Comparison of ENCODE assay signal across 14 mouse cellular contexts in the genomic region with DNA sequence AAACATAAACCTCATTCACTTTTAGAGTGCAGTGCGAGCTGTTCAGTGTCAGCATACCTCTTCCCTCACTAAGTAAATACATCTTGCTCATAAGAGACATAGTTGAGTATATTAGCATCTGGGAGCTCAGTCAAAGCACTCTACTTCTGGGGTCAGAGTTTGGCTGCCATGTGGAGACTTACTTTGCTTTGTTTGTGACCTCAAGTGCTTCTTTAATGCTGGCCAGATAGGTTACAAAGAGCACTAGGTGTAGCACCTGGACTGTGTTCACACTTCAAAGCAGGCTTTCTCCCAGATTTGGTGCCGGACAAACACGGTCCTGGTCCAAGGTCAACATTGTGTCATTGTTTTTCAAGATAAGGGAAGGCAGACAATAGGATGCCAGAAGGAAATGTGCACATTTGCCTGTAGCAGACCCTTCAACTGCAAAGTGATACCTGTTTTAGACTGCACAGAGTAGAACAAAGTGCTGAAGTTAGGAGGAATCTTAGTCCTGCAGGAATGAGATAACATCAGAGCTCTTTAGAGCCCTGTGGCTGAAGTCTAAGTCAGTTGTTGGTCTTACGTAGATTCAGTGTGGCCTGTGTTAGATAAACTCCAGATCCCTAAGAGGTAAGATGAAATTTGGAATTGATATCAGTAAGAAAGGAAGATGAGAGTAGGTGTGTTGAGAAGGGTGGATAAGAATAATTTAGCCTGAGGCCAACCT. TPM values are rescaled to one million over a fixed set of nuclear protein-coding genes. Genes with fewer than 3 reads are reported as not detected.
DNase-seq lines count a peak whose midpoint lies in the region; ATAC-seq and TF ChIP-seq lines count a peak whose summit lies in the region.
"Had no signal": no experiment of that assay in that cellular context is flagged by ENCODE, and none has a peak within 500 bp of the region (broad histone marks: within the 10 kb centered on the region; RNA-seq: fewer than 3 reads in every experiment).

No protein-coding gene starts in this region.

- TF ChIP-seq EP300 in heart, postnatal 0 days (IDR thresholded peaks at IDR 0.05; ENCODE audit: low read depth): no peak
- no peak for TF ChIP-seq EP300 in stomach, postnatal 0 days (optimal IDR thresholded peaks at IDR 0.05)

- H3K4me1 ChIP-seq in hindbrain, embryonic 10.5 days (replicated peaks): peaks cover 40% of the 10 kb centered on the region
- peaks cover 19% of the 10 kb centered on the region for H3K4me1 ChIP-seq in hindbrain, embryonic 13.5 days (replicated peaks)
- peaks cover 24% of the 10 kb centered on the region for H3K4me1 ChIP-seq in heart, postnatal 0 days (ENCODE audit: control insufficient read depth, insufficient read depth)
- peaks cover 16% of the 10 kb centered on the region for H3K4me1 ChIP-seq in lung, embryonic 15.5 days
- 0 out of 2 replicates have a peak, but pooled peaks cover 2% of the 10 kb centered on the region for H3K4me1 ChIP-seq in stomach, postnatal 0 days (replicated peaks; ENCODE audit: control insufficient read depth, insufficient read depth)
- 0 out of 2 replicates have a peak, but pooled peaks cover 9% of the 10 kb centered on the region for H3K4me1 ChIP-seq in hindbrain, embryonic 14.5 days (replicated peaks; ENCODE audit: control insufficient read depth, insufficient read depth, low read length)

- no peak for TF ChIP-seq CTCF in heart, postnatal 0 days (IDR thresholded peaks at IDR 0.05; ENCODE audit: low read depth)
- no peak for TF ChIP-seq CTCF in stomach, postnatal 0 days (IDR thresholded peaks at IDR 0.05; ENCODE audit: low read depth)

- no peaks in the 10 kb centered on the region for H3K27me3 ChIP-seq in hindbrain, embryonic 10.5 days (ENCODE audit: insufficient read depth, poor library complexity, severe bottlenecking)
- no peaks in the 10 kb centered on the region for H3K27me3 ChIP-seq in hindbrain, embryonic 13.5 days
- no peaks in the 10 kb centered on the region for H3K27me3 ChIP-seq in heart, postnatal 0 days (ENCODE audit: control insufficient read depth, insufficient read depth, low read length)
- H3K27me3 ChIP-seq in lung, embryonic 15.5 days: no peaks in the 10 kb centered on the region
- no peaks in the 10 kb centered on the region for H3K27me3 ChIP-seq in stomach, postnatal 0 days (ENCODE audit: control insufficient read depth, insufficient read depth, low read length)
- H3K27me3 ChIP-seq in hindbrain, embryonic 14.5 days (ENCODE audit: control insufficient read depth, insufficient read depth, low read length): no peaks in the 10 kb centered on the region
- H3K27me3 ChIP-seq: kidney, embryonic 15.5 days had no signal

- no peaks in the 10 kb centered on the region for H3K36me3 ChIP-seq in hindbrain, embryonic 10.5 days
- H3K36me3 ChIP-seq in hindbrain, embryonic 13.5 days: no peaks in the 10 kb centered on the region
- H3K36me3 ChIP-seq in heart, postnatal 0 days (replicated peaks; ENCODE audit: control insufficient read depth, insufficient read depth, low read length): no peaks in the 10 kb centered on the region
- H3K36me3 ChIP-seq in lung, embryonic 15.5 days: no peaks in the 10 kb centered on the region
- no peaks in the 10 kb centered on the region for H3K36me3 ChIP-seq in stomach, postnatal 0 days (ENCODE audit: control insufficient read depth, insufficient read depth, low read length)
- H3K36me3 ChIP-seq in hindbrain, embryonic 14.5 days (replicated peaks; ENCODE audit: control insufficient read depth, insufficient read depth): no peaks in the 10 kb centered on the region
- H3K36me3 ChIP-seq: kidney, embryonic 15.5 days had no signal

- H3K27ac ChIP-seq in hindbrain, embryonic 10.5 days: peak overlapping the region; percentile 51
- no peak overlapping the region for H3K27ac ChIP-seq in hindbrain, embryonic 13.5 days
- 0 out of 2 replicates have a peak overlapping the region, but pooled peaks have one; percentile 7 for H3K27ac ChIP-seq in heart, postnatal 0 days (ENCODE audit: low read depth)
- peak overlapping the region; percentile 73 for H3K27ac ChIP-seq in lung, embryonic 15.5 days
- peak overlapping the region; percentile 69 for H3K27ac ChIP-seq in stomach, postnatal 0 days (replicated peaks)
- no peak overlapping the region for H3K27ac ChIP-seq in hindbrain, embryonic 14.5 days
- H3K27ac ChIP-seq: kidney, embryonic 15.5 days; macrophage had no signal

- no peak overlapping the region for H3K4me2 ChIP-seq in hindbrain, embryonic 13.5 days
- no peak overlapping the region for H3K4me2 ChIP-seq in heart, postnatal 0 days (ENCODE audit: low read depth, low read length)
- H3K4me2 ChIP-seq in lung, embryonic 15.5 days: no peak overlapping the region
- H3K4me2 ChIP-seq in stomach, postnatal 0 days (replicated peaks; ENCODE audit: low read depth): no peak overlapping the region
- no peak overlapping the region for H3K4me2 ChIP-seq in hindbrain, embryonic 14.5 days (replicated peaks)
- H3K4me2 ChIP-seq: kidney, embryonic 15.5 days had no signal

- WGBS in hindbrain, embryonic 10.5 days: 82% methylated on average over 4 of the region's 4 CpGs
- WGBS in hindbrain, embryonic 13.5 days: 89% methylated on average over 4 of the region's 4 CpGs
- WGBS in heart, postnatal 0 days: 31% methylated on average over 4 of the region's 4 CpGs
- WGBS in lung, embryonic 15.5 days: 54% methylated on average over 4 of the region's 4 CpGs
- 44% methylated on average over 4 of the region's 4 CpGs for WGBS in stomach, postnatal 0 days
- WGBS in hindbrain, embryonic 14.5 days: 87% methylated on average over 4 of the region's 4 CpGs

- no peak overlapping the region for H3K4me3 ChIP-seq in hindbrain, embryonic 10.5 days
- H3K4me3 ChIP-seq in hindbrain, embryonic 13.5 days: no peak overlapping the region
- no peak overlapping the region for H3K4me3 ChIP-seq in heart, postnatal 0 days (ENCODE audit: low read depth, low read length)
- no peak overlapping the region for H3K4me3 ChIP-seq in lung, embryonic 15.5 days
- H3K4me3 ChIP-seq in stomach, postnatal 0 days (ENCODE audit: low read depth, low read length): no peak overlapping the region
- no peak overlapping the region for H3K4me3 ChIP-seq in hindbrain, embryonic 14.5 days (replicated peaks; ENCODE audit: low read length)
- H3K4me3 ChIP-seq: kidney, embryonic 15.5 days; myocyte had no signal

- H3K9me3 ChIP-seq in hindbrain, embryonic 10.5 days: no peaks in the 10 kb centered on the region
- no peaks in the 10 kb centered on the region for H3K9me3 ChIP-seq in hindbrain, embryonic 13.5 days
- H3K9me3 ChIP-seq in heart, postnatal 0 days (replicated peaks; ENCODE audit: control insufficient read depth, low read length): no peaks in the 10 kb centered on the region
- H3K9me3 ChIP-seq in lung, embryonic 15.5 days: no peaks in the 10 kb centered on the region
- no peaks in the 10 kb centered on the region for H3K9me3 ChIP-seq in stomach, postnatal 0 days (ENCODE audit: control insufficient read depth, low read length)
- H3K9me3 ChIP-seq in hindbrain, embryonic 14.5 days (ENCODE audit: control insufficient read depth, low read length): no peaks in the 10 kb centered on the region
- H3K9me3 ChIP-seq: kidney, embryonic 15.5 days had no signal

- no peak for ATAC-seq in hindbrain, embryonic 13.5 days (ENCODE audit: low FRiP score)
- peak; percentile 22; the same call in 1 of the 2 replicates for ATAC-seq in heart, postnatal 0 days (ENCODE audit: insufficient read depth, low read depth)
- ATAC-seq in lung, embryonic 15.5 days (ENCODE audit: borderline replicate concordance, extremely low read depth, low FRiP score, low TSS enrichment): peak; percentile 69; the same call in 1 of the 2 replicates
- ATAC-seq in stomach, postnatal 0 days (ENCODE audit: low FRiP score, low TSS enrichment): peak; percentile 53; the same call in 1 of the 2 replicates
- no peak for ATAC-seq in hindbrain, embryonic 14.5 days (ENCODE audit: low FRiP score)

- no peak for DNase-seq in hindbrain, embryonic 10.5 days (ENCODE audit: low spot score)
- no peak for DNase-seq in heart, postnatal 0 days (ENCODE audit: low spot score)
- no peak for DNase-seq in stomach, postnatal 0 days (ENCODE audit: low spot score)
- no peak for DNase-seq in hindbrain, embryonic 14.5 days (ENCODE audit: low spot score)
- DNase-seq in right cerebral cortex, postnatal 4 days: no peak
- no peak for DNase-seq in urinary bladder, postnatal 25 days (ENCODE audit: low spot score)
- DNase-seq: cerebellum, postnatal 10 days; layer of hippocampus, postnatal 36 days; thymus, postnatal 25 days had no signal

- H3K9ac ChIP-seq in hindbrain, embryonic 13.5 days: no peak overlapping the region
- H3K9ac ChIP-seq in heart, postnatal 0 days (replicated peaks; ENCODE audit: low read depth, low read length): no peak overlapping the region
- H3K9ac ChIP-seq in lung, embryonic 15.5 days: no peak overlapping the region
- no peak overlapping the region for H3K9ac ChIP-seq in stomach, postnatal 0 days (ENCODE audit: low read length)
- H3K9ac ChIP-seq in hindbrain, embryonic 14.5 days: no peak overlapping the region
- H3K9ac ChIP-seq: kidney, embryonic 15.5 days had no signal

RNA-seq across cellular contexts. Expression of a gene that starts 22.7 kb away (rescaled TPM):
- polyA plus RNA-seq in hindbrain, embryonic 10.5 days (2016; fragmentation: Nextera tagmentation; extraction: Ambion mirVana): 21.4 and 21.6 TPM in 2 replicates
- polyA plus RNA-seq in hindbrain, embryonic 13.5 days (2015; fragmentation: Nextera tagmentation; extraction: Ambion mirVana): 27.7 and 30.9 TPM in 2 replicates
- total RNA-seq in heart, postnatal 0 days (2014; rRNA removed; ENCODE audit: low replicate concordance): 21.4 and 33.7 TPM in 2 replicates
- polyA plus RNA-seq in heart, postnatal 0 days (2015; fragmentation: Nextera tagmentation; extraction: Ambion mirVana): 19.6 and 21.5 TPM in 2 replicates
- polyA plus RNA-seq in lung, embryonic 15.5 days (2015; fragmentation: Nextera tagmentation; extraction: Ambion mirVana): 16.1 and 18.0 TPM in 2 replicates
- 8.8 and 9.9 TPM in 2 replicates for polyA plus RNA-seq in stomach, postnatal 0 days (2015; fragmentation: Nextera tagmentation; extraction: Ambion mirVana)
- polyA plus RNA-seq in hindbrain, embryonic 14.5 days (2014; fragmentation: Nextera tagmentation; extraction: Ambion mirVana): 26.4 and 32.5 TPM in 2 replicates

RNA-seq across cellular contexts. Expression of a gene that starts 22.8 kb away (rescaled TPM):
- polyA plus RNA-seq in hindbrain, embryonic 10.5 days (2016; fragmentation: Nextera tagmentation; extraction: Ambion mirVana): 18.2 and 22.0 TPM in 2 replicates
- polyA plus RNA-seq in hindbrain, embryonic 13.5 days (2015; fragmentation: Nextera tagmentation; extraction: Ambion mirVana): 35.2 and 39.0 TPM in 2 replicates
- 15.9 and 20.4 TPM in 2 replicates for total RNA-seq in heart, postnatal 0 days (2014; rRNA removed; ENCODE audit: low replicate concordance)
- polyA plus RNA-seq in heart, postnatal 0 days (2015; fragmentation: Nextera tagmentation; extraction: Ambion mirVana): 34.7 and 37.3 TPM in 2 replicates
- 30.5 and 31.1 TPM in 2 replicates for polyA plus RNA-seq in lung, embryonic 15.5 days (2015; fragmentation: Nextera tagmentation; extraction: Ambion mirVana)
- polyA plus RNA-seq in stomach, postnatal 0 days (2015; fragmentation: Nextera tagmentation; extraction: Ambion mirVana): 28.7 and 31.6 TPM in 2 replicates
- polyA plus RNA-seq in hindbrain, embryonic 14.5 days (2014; fragmentation: Nextera tagmentation; extraction: Ambion mirVana): 29.4 and 31.3 TPM in 2 replicates

RNA-seq across cellular contexts. Expression of a gene that starts 51.0 kb away (rescaled TPM):
- polyA plus RNA-seq in hindbrain, embryonic 10.5 days (2016; fragmentation: Nextera tagmentation; extraction: Ambion mirVana): 17.8 and 18.0 TPM in 2 replicates
- polyA plus RNA-seq in hindbrain, embryonic 13.5 days (2015; fragmentation: Nextera tagmentation; extraction: Ambion mirVana): 19.6 and 20.7 TPM in 2 replicates
- total RNA-seq in heart, postnatal 0 days (2014; rRNA removed; ENCODE audit: low replicate concordance): 6.2 and 11.6 TPM in 2 replicates
- polyA plus RNA-seq in heart, postnatal 0 days (2015; fragmentation: Nextera tagmentation; extraction: Ambion mirVana): 6.4 and 7.0 TPM in 2 replicates
- 16.9 and 18.3 TPM in 2 replicates for polyA plus RNA-seq in lung, embryonic 15.5 days (2015; fragmentation: Nextera tagmentation; extraction: Ambion mirVana)
- polyA plus RNA-seq in stomach, postnatal 0 days (2015; fragmentation: Nextera tagmentation; extraction: Ambion mirVana): 10.5 and 12.1 TPM in 2 replicates
- 25.4 and 28.2 TPM in 2 replicates for polyA plus RNA-seq in hindbrain, embryonic 14.5 days (2014; fragmentation: Nextera tagmentation; extraction: Ambion mirVana)

Comparison
In these comparisons a context has a peak if more than half of its experiments do, and no peak if none do; other contexts are left out.
1. H3K27ac ChIP-seq: peak in hindbrain, embryonic 10.5 days (single experiment), heart, postnatal 0 days (single experiment), lung, embryonic 15.5 days (single experiment) and stomach, postnatal 0 days (single experiment); none in hindbrain, embryonic 13.5 days (single experiment) and hindbrain, embryonic 14.5 days (single experiment).
2. ATAC-seq: peak in heart, postnatal 0 days (single experiment), lung, embryonic 15.5 days (single experiment) and stomach, postnatal 0 days (single experiment); none in hindbrain, embryonic 13.5 days (single experiment) and hindbrain, embryonic 14.5 days (single experiment).